Mouse (Mus musculus) CH12.LX (cell line): ENCODE results near the gene 1700069L16Rik. TPM values are rescaled to one million over a fixed set of nuclear protein-coding genes. Genes with fewer than 3 reads are reported as not detected.

ENCODE experiments used
- DNase-seq: peaks from one replicate; pipeline ENCODE4 v3.0.0-alpha.2; 2013; ENCODE audit errors: extremely low read depth
- H3K27ac ChIP-seq: 2 replicates; pipeline ENCODE4 v1.5.1; 2012; ENCODE audit warnings: low read depth, mild to moderate bottlenecking, control low read depth, moderate library complexity; ENCODE audit not compliant: insufficient read depth
- H3K27me3 ChIP-seq: replicated peaks from 2 replicates; pipeline ENCODE3; 2012; ENCODE audit warnings: inconsistent platforms
- H3K36me3 ChIP-seq, 2 experiments: replicated peaks in 1 of 2; 2 replicates each; pipeline versions ENCODE3 to v1.6.1; 2012; ENCODE audit warnings: inconsistent platforms in 1 of 2, low read length in 1 of 2, mild to moderate bottlenecking in 1 of 2, mixed read lengths in 1 of 2, moderate library complexity in 1 of 2; ENCODE audit not compliant: control insufficient read depth in 1 of 2, insufficient read depth in 1 of 2
- H3K4me1 ChIP-seq, 2 experiments: 2 replicates each; pipeline ENCODE4 v1.6.1; 2012; ENCODE audit warnings: inconsistent platforms in 1 of 2, moderate library complexity in 1 of 2; ENCODE audit not compliant: insufficient read depth in 2 of 2, control insufficient read depth in 1 of 2
- H3K4me2 ChIP-seq: 2 replicates; pipeline ENCODE4 v1.6.1; 2012; ENCODE audit warnings: low read depth, mild to moderate bottlenecking, control low read depth; ENCODE audit not compliant: poor library complexity, insufficient read depth, severe bottlenecking
- H3K4me3 ChIP-seq, 3 experiments: fragments of 150-350 bp in 1 of 3; sonication (generic) in 1 of 3; replicated peaks in 1 of 3; 2 replicates each; pipeline versions ENCODE3 to v1.5.1; 2011 to 2012; ENCODE audit warnings: low read depth in 2 of 3, low read length in 2 of 3, mild to moderate bottlenecking in 2 of 3, moderate library complexity in 2 of 3, control low read depth in 1 of 3, improper control_type of control experiment in 1 of 3, inconsistent platforms in 1 of 3, mixed read lengths in 1 of 3; ENCODE audit not compliant: poor library complexity in 1 of 3
- H3K79me2 ChIP-seq: replicated peaks from 2 replicates; pipeline ENCODE4 v1.6.1; 2012; ENCODE audit warnings: mild to moderate bottlenecking, moderate library complexity; ENCODE audit not compliant: control insufficient read depth, poor library complexity, insufficient read depth, severe bottlenecking; ENCODE audit errors: extremely low read depth
- H3K9ac ChIP-seq: 2 replicates; pipeline ENCODE4 v1.6.1; 2012; ENCODE audit warnings: low read depth, mild to moderate bottlenecking, control low read depth, moderate library complexity; ENCODE audit not compliant: insufficient read depth
- H3K9me3 ChIP-seq: replicated peaks from 2 replicates; pipeline ENCODE3; 2012; ENCODE audit warnings: low read length, inconsistent platforms, mixed read lengths
- BHLHE40 ChIP-seq: IDR thresholded peaks from 2 replicates; pipeline ENCODE4 v1.6.1; 2011; ENCODE audit warnings: mild to moderate bottlenecking, low read depth, low read length, improper control_type of control experiment
- CHD1 ChIP-seq: IDR thresholded peaks from 2 replicates; pipeline ENCODE4 v1.6.1; 2012; ENCODE audit warnings: low read depth, low read length, improper control_type of control experiment, inconsistent platforms
- CHD2 ChIP-seq: IDR thresholded peaks from 2 replicates; pipeline ENCODE4 v1.6.1; 2011; ENCODE audit warnings: low read length, improper control_type of control experiment
- CTCF ChIP-seq, 2 experiments: IDR thresholded peaks in 1 of 2; conservative IDR thresholded peaks in 1 of 2; 2 replicates each; pipeline ENCODE4 v1.5.1; 2011 to 2012; ENCODE audit warnings: low read depth in 2 of 2, low read length in 2 of 2, improper control_type of control experiment in 1 of 2, inconsistent platforms in 1 of 2, mild to moderate bottlenecking in 1 of 2, moderate library complexity in 1 of 2
- E2F4 ChIP-seq: IDR thresholded peaks from 2 replicates; pipeline ENCODE4 v1.6.1; 2011; ENCODE audit warnings: low read depth, low read length, improper control_type of control experiment; ENCODE audit not compliant: insufficient replicate concordance
- EP300 ChIP-seq: IDR thresholded peaks from 2 replicates; pipeline ENCODE4 v1.6.1; 2011; ENCODE audit warnings: low read length, improper control_type of control experiment
- GABPA ChIP-seq: IDR thresholded peaks from 2 replicates; pipeline ENCODE4 v1.6.1; 2012; ENCODE audit warnings: low read depth, low read length, improper control_type of control experiment, inconsistent platforms; ENCODE audit not compliant: insufficient replicate concordance
- HCFC1 ChIP-seq: IDR thresholded peaks from 2 replicates; pipeline ENCODE4 v1.6.1; 2012; ENCODE audit warnings: low read depth, mild to moderate bottlenecking, inconsistent platforms, low read length, improper control_type of control experiment
- IRF4 ChIP-seq: IDR thresholded peaks from 2 replicates; pipeline ENCODE4 v1.6.1; 2014; ENCODE audit warnings: low read depth, mild to moderate bottlenecking, inconsistent platforms, low read length, improper control_type of control experiment
- JUND ChIP-seq: conservative IDR thresholded peaks from 2 replicates; pipeline ENCODE4 v1.6.1; 2011; ENCODE audit warnings: low read depth, low read length, improper control_type of control experiment
- MAX ChIP-seq: IDR thresholded peaks from 2 replicates; pipeline ENCODE4 v1.6.1; 2011; ENCODE audit warnings: low read length, improper control_type of control experiment
- MAZ ChIP-seq: IDR thresholded peaks from 2 replicates; pipeline ENCODE4 v1.6.1; 2012; ENCODE audit warnings: low read depth, mild to moderate bottlenecking, inconsistent platforms, low read length, improper control_type of control experiment, moderate library complexity
- MEF2A ChIP-seq: IDR thresholded peaks from 2 replicates; pipeline ENCODE4 v1.6.1; 2014; ENCODE audit warnings: low read depth, mild to moderate bottlenecking, inconsistent platforms, low read length, improper control_type of control experiment, borderline replicate concordance
- MXI1 ChIP-seq: IDR thresholded peaks from 2 replicates; pipeline ENCODE4 v1.6.1; 2011; ENCODE audit warnings: mild to moderate bottlenecking, low read depth, low read length, improper control_type of control experiment
- MYC ChIP-seq: IDR thresholded peaks from 2 replicates; pipeline ENCODE4 v1.6.1; 2011; ENCODE audit warnings: low read depth, mild to moderate bottlenecking, improper control_type of control experiment, low read length
- NELFE ChIP-seq: IDR thresholded peaks from 2 replicates; pipeline ENCODE4 v1.6.1; 2011; ENCODE audit warnings: low read depth, low read length, improper control_type of control experiment
- PAX5 ChIP-seq: IDR thresholded peaks from 2 replicates; pipeline ENCODE4 v1.6.1; 2012; ENCODE audit warnings: low read length, inconsistent platforms, mixed read lengths
- POLR2A ChIP-seq: IDR thresholded peaks from 2 replicates; pipeline ENCODE4 v1.6.1; 2011; ENCODE audit warnings: low read depth, mild to moderate bottlenecking, improper control_type of control experiment, low read length
- POLR2AphosphoS2 ChIP-seq: IDR thresholded peaks from 2 replicates; pipeline ENCODE4 v1.6.1; 2011; ENCODE audit warnings: low read depth, low read length, improper control_type of control experiment
- RAD21 ChIP-seq: IDR thresholded peaks from 2 replicates; pipeline ENCODE4 v1.6.1; 2011; ENCODE audit warnings: low read depth, mild to moderate bottlenecking, low read length, improper control_type of control experiment, moderate library complexity
- SIN3A ChIP-seq: IDR thresholded peaks from 2 replicates; pipeline ENCODE4 v1.6.1; 2012; ENCODE audit warnings: low read length, improper control_type of control experiment, inconsistent platforms
- TBP ChIP-seq: conservative IDR thresholded peaks from 2 replicates; pipeline ENCODE4 v1.6.1; 2011; ENCODE audit warnings: low read depth, low read length, improper control_type of control experiment
- USF1 ChIP-seq: IDR thresholded peaks from 2 replicates; pipeline ENCODE4 v1.6.1; 2014; ENCODE audit warnings: low read depth, mild to moderate bottlenecking, inconsistent platforms, low read length, improper control_type of control experiment
- ZKSCAN1 ChIP-seq: IDR thresholded peaks from 2 replicates; pipeline ENCODE4 v1.6.1; 2012; ENCODE audit warnings: low read depth, inconsistent platforms, low read length, improper control_type of control experiment, borderline replicate concordance
- ZMIZ1 ChIP-seq: IDR thresholded peaks from 2 replicates; pipeline ENCODE4 v1.6.1; 2012; ENCODE audit warnings: low read depth, mild to moderate bottlenecking, inconsistent platforms, low read length, improper control_type of control experiment
- dilution Hi-C: fragments of 300-500 bp; cut with MboI; formaldehyde crosslinking; loops from 2 replicates; pipeline ENCODE4 v1.14.3; 2020; ENCODE audit warnings: low sequenced_read_pairs; ENCODE audit not compliant: extremely low pct_unique_long_range_greater_than_20kb, extremely low pct_ligation_motif_present
- in situ Hi-C: fragments of 300-500 bp; cut with MboI; formaldehyde crosslinking; loops from 3 replicates; pipeline ENCODE4 v1.14.3; 2019; ENCODE audit warnings: low sequenced_read_pairs, low pct_ligation_motif_present, low pct_unique_long_range_greater_than_20kb, mixed read lengths
- polyA plus RNA-seq: library from polyadenylated mRNA; unstranded; fragments of >175 nt; gene quantifications from 2 replicates; pipeline ENCODE4 v1.2.1, GENCODE M21; 2012; ENCODE audit warnings: low read depth; ENCODE audit not compliant: insufficient read length
- total RNA-seq, 2 experiments: library from RNA; depleted of rRNA; stranded (reverse); fragments of 300-350 nt in 1 of 2; fragments of >200 nt in 1 of 2; gene quantifications; 2 replicates each; pipeline ENCODE4 v1.2.3; 2012 to 2014

The 1700069L16Rik gene
- total and polyA plus RNA-seq, 3 experiments = not detected

GRCm38 (mm10) chr5:113670597-113670996 is 54.0 kb downstream of the 1700069L16Rik start:
- H3K4me3 ChIP-seq = no peak overlapping the region
- in situ Hi-C loops (no loop called here), dilution Hi-C loops (no loop called here)
- no peak overlapping the region for H3K9ac ChIP-seq
- peaks cover 34% of the 10 kb centered on the region for H3K27me3 ChIP-seq
- H3K4me2 ChIP-seq = no peak overlapping the region
- no peak overlapping the region for H3K27ac ChIP-seq
- no peaks in the 10 kb centered on the region for H3K79me2 ChIP-seq
- no peaks in the 10 kb centered on the region for H3K36me3 ChIP-seq
- H3K9me3 ChIP-seq = peaks cover 4% of the 10 kb centered on the region
- H3K4me1 ChIP-seq = no peaks in the 10 kb centered on the region
- TF ChIP-seq MAX (no peak), ZKSCAN1 (no peak), RAD21 (no peak), POLR2A (no peak), SIN3A (no peak), IRF4 (no peak), TBP (no peak), PAX5 (no peak), JUND (no peak), HCFC1 (no peak), USF1 (no peak), CTCF (conservative IDR thresholded peaks at IDR 0.05 in 1 of 2, IDR thresholded peaks at IDR 0.05 in 1 of 2; ENCODE audit: low read depth in 2 of 2, low read length in 2 of 2) (no peak), MEF2A (no peak), POLR2AphosphoS2 (no peak), BHLHE40 (no peak), CHD2 (no peak), EP300 (no peak), MYC (no peak)
- DNase-seq = no peak

- H3K4me1 ChIP-seq = no peaks in the 10 kb centered on the region
- H3K36me3 ChIP-seq = no peaks in the 10 kb centered on the region
- TF ChIP-seq CTCF (conservative IDR thresholded peaks at IDR 0.05 in 1 of 2, IDR thresholded peaks at IDR 0.05 in 1 of 2; ENCODE audit: low read depth in 2 of 2, low read length in 2 of 2) = no peak
- TF ChIP-seq MAZ = no peak
- TF ChIP-seq SIN3A = no peak
- no peak for TF ChIP-seq ZMIZ1
- no peak for TF ChIP-seq IRF4
- no peak for TF ChIP-seq USF1
- no peak for TF ChIP-seq CHD1
- no peak for TF ChIP-seq TBP
- no peak for TF ChIP-seq GABPA
- TF ChIP-seq MXI1 = no peak
- no peak for TF ChIP-seq ZKSCAN1
- TF ChIP-seq NELFE = no peak
- TF ChIP-seq EP300 = no peak
- no peak for TF ChIP-seq E2F4
- no peak for TF ChIP-seq MAX
- DNase-seq = no peak
- no peak overlapping the region for H3K27ac ChIP-seq
- no peak overlapping the region for H3K9ac ChIP-seq
- H3K9me3 ChIP-seq = peaks cover 4% of the 10 kb centered on the region
- H3K4me2 ChIP-seq = no peak overlapping the region
- H3K27me3 ChIP-seq = peaks cover 32% of the 10 kb centered on the region
- no peaks in the 10 kb centered on the region for H3K79me2 ChIP-seq
- no peak overlapping the region for H3K4me3 ChIP-seq
- dilution Hi-C loops = no loop called here
- in situ Hi-C loops = no loop called here
Observed at GRCm38 (mm10) chr5:113670110-113670509, 54.5 kb downstream of the 1700069L16Rik start.
